Mouse (Mus musculus) megakaryocyte, adult 5-6 weeks (primary cell): ENCODE results near the gene Mylk. TPM values are rescaled to one million over a fixed set of nuclear protein-coding genes. Genes with fewer than 3 reads are reported as not detected.

ENCODE experiments used
- ATAC-seq: 2 replicates; pipeline ENCODE4 v1.8.0; 2016; ENCODE audit warnings: mild to moderate bottlenecking, inconsistent platforms; ENCODE audit not compliant: poor library complexity, severe bottlenecking
- total RNA-seq, 2 experiments: library from RNA; stranded (forward) in 1 of 2; stranded (reverse) in 1 of 2; fragments of 153-499, 151-499 nt in 1 of 2; fragments of 221-1000, 200-1000 nt in 1 of 2; gene quantifications; 2 replicates each; pipeline versions ENCODE4 v1.2.3 to v1.2.4; 2015 to 2017

Gene Mylk
- total RNA-seq, 2 experiments from 2014 or later, result 1.6 to 2.4 TPM

DNA sequence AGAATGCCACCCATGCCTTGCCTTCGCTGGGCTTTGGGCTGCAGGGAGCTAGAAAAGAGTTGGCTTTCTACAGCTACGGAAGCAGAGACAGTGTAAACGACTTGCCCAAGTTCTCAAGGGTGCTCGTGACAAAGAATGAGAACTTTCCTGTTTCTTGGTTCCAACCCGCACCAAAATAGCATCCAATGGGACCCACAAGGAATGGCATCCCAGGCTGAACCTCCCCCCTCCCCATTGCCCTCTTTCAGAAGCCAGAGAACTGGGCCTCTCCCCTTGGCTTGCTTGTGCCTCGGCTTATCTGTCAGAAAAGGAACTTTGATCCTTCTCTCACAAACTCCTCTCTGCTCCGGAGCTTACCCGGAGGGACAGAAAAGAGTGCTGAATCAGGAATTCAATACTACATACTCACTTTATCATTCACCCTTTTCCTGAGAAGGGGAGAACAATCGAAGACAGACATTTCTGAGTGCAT is 191.4 kb downstream of the Mylk start:
- ATAC-seq, result no peak

DNA sequence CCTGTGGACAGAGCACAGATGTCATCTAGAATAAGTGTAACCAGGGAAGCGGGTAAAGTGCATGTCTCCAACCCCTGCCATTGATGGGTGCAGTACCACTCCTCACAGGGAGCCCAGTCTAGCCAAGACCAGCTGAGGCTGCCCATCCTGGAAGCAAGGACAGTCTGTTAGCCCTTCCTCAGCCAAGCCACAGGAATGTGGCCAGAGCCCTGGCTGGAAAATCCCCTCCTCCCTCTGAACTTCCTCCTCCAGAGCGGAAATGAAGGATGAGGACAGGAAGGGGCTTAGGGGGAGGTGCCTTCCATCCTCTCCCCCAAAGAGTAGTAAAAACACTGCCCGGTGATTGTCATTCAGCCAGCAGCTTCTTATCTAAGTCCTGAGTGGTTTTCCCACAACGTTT is 192.6 kb downstream of the Mylk start:
- ATAC-seq, result no peak

DNA sequence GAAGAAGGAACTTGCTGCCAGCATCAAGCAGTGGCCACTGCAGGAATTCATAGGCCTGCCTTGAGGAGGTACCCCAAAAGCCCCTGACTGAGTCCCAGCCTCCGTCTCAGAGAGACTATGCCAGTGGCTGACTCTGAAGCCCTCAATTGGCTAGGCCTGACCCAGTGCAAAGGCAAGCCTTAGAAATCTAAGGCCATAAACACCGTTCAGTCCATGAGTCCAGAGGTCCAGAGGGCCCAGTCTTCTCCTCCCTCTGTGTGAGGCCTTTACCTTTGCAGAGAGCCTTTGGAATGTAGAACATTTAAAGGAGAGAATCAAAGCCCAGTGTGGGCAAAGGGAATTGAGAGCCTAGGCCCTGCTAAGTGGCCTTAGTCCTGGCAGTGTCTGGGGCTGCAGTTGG is 193.2 kb downstream of the Mylk start:
- no peak for ATAC-seq

DNA sequence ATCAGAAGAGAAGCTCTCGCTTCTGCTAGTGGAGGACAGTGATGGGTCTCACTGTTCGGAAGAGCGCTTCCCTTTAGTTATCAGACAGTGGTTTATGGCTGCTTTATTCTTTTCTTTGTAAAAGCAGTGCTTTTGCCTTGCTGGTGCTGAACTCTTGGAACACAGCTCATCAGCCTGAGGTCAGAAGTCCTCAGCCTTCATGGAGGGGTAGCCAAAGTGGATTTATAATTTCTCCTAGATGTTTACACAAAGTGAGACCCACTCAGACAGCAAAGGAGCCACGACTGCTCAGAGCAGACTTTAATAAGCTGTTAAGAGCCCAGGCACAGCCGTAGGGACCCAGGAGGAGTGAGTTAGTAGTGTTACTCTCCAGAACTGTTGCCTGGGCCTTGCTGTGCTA is 194.9 kb downstream of the Mylk start:
- no peak for ATAC-seq

DNA sequence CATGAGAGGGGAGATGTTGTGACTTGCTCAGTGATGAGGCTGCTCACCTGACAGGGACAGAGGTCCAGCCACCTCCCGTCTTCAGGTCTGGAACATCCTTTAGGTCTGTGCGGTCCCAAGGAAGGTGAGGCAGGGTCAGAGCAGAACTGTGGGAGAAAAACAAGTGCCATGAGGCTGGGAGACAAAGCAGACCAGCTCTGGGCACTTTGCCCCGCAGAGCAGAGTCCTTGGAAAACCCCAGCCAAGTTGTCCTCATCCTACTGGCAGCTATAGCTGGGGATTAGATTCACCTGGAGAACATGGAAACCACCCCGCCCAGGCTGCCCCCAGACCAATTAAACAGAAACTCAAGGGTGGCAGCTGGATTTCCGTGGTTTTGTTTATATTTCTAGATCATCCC is 195.4 kb downstream of the Mylk start:
- ATAC-seq, result no peak

DNA sequence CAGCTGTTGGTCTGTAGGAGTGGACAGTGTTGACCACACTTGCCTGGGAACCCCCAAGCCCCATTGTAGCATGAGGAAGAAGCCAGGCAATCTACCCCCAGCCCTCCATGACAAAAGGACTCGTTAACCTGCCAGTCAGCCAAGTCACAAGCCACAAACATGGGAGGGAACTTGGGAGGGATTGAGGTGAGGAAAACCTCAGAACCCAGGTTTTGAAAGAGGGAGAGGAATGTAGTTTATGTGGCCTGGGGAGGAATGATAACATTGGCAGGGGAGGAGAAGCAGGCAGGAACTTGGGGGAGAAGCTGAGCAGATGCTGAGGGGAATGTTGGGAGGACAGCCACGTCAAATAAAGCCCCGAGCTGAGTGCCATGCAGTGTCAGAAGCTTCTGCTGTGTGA is 196.9 kb downstream of the Mylk start:
- no peak for ATAC-seq

DNA sequence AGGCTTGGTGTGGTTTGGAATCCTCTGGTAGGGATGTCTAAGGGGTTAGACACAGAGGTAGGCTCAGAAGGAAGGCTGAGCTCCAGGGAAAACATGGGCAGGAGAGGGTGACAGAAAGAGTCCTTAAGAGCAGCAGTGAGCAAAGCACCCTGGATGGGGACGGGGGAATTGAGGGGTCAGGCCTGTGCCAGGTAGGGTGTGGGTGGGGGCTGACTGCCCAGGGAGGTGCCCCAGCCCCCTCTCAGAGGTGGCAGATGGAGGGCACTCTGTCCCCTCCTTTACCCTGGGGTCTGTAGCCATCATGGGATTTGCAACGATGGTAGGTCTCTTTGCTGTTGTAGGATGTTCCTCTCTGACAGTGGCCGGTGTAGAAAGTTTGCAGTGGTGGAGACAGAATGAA is 201.3 kb downstream of the Mylk start:
- no peak for ATAC-seq

DNA sequence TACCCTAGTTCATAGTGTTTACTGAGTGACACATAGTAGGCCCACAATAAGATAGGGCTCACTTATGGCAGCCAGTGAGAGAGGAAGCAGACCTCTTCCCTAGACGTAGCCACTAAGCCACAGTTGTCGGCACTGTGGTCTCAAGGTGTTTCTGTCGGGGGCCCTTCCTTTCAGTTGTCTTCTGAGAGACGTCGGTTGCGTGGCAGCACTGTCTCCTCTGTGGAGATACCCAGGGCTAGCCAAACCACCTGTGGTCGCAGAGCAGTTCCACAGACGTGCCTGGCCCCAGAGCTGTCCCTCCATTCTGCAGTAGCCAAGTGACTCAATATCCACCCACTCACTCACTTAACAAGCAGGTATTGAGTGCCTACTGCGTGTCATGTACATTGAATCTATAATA is 205.9 kb downstream of the Mylk start:
- no peak for ATAC-seq

DNA sequence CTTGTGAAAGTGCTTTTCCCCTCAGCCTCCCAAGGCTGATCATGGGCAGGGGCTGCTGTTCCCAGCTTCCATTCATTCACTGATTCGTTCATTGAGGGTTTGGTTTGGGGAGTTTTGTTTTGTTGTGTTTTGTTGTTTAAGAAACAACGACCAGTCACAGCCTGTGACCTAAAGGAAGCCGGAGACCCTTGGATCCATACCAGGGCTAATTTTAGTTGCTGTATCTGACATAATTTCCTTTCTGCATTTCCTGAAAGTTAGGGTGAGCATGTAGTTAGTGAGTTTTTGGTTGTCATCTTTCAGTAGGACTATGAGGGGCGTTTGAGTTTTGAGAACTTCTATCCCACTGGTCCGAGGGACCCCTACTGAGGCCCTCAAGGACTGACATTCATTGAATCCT is 207.2 kb downstream of the Mylk start:
- ATAC-seq, result no peak

DNA sequence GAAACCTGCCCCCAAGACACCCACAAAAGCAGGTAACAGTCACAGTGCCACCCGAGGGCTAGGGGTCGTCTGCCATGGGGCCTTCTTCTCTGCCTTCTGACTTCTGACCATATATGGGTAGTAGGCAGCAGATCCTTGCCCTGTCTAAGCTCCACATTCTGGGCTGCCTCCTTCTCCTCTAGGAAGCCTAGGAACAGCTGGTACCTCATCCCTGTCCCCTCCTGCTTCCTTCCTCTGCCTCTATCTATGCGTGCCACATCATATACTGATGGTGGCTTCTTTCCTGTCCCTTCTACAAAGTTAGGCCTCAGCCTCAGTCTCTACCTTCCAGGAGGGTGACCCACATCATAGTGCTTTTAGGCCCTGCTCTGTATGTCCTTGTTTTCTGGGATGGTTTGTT is 207.8 kb downstream of the Mylk start:
- no peak for ATAC-seq

DNA sequence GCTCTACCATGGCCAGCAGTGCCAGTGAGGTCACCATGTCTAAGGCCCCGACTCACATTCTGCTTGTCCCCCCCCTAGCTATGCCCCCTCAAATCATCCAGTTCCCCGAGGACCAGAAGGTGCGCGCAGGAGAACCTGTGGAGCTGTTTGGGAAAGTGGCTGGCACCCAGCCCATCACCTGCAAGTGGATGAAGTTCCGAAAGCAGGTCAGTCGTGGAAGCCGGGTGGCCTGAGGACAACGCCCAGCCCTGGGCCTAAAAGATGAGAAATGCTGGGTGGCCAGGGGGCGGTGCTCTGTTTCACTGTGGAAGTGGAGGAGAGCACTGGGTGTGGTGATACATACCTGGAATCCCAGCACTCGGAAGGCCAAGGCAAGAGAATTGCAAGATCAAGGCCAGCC is 208.5 kb downstream of the Mylk start:
- no peak for ATAC-seq

DNA sequence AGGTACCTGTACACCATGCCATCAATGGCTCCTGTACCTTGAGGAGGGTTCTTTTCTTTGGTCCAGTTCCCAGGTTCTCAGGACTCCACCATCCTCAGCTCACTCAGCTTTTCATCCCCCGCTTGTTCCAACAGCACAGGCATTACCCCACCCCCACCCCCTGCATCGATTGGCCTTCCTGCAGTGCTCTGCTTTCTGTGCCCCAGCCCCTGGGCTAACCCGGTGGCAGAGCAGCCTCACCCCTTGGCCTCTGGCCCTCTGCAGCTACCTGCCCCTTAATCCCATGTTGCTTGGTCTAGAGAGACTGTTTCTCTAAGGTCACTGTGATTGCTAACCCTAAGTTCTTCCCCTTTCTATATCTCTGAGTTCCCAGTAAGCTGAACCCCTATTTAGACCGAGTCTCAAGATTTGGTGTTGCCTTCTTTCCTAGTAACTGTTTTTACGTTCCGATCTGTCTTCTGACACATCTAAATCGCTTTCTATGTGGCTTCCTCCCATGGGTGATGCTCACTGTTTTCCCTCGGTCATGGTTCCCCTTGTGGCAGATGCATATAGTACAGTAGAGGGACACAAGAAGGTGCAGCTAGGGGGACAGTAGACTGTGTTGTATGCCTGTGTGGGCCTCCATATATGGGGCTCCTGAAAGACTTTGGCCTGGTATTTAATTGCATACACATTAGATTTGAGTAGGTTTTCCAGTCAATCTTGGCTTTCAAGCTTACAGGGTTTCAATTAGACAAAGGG is 212.6 kb downstream of the Mylk start:
- ATAC-seq, result no peak

DNA sequence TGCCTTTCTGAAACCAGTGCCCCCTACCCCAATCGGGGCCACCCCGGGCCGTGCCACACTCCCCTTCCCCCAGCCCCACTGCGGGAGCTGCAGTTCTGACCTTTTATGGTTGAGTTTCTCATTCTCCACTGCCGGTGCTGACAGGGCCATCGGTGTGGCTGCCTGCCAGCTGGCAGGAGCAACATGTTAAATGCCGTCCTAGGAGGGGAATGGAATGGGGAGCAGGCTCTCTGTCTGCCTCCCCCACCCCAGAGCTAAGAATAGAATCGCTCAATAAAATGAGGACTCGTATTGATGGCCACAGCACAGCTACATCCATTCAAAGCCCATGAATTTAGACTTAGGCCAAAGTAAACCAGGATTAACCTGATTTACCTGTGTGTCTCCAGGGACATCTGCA is 213.7 kb downstream of the Mylk start:
- no peak for ATAC-seq

DNA sequence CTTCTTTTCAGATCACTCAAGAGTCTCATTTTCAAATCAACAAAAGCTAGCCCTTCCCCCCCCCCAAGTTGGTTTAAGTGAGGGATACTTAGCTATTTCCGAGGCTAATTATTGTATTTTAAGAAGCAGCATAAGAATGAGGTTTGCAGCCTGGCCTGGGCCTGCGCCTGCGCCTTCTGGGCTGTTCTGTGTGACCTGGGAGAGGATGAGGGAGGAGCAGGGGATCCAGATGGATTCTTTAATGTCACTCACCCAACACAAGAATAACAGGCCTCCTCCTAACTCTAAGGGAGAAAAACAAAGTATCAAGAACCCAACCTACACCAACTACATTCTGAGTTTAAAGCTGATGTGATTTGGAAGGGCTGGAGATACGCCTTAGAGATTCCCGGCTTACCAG is 214.3 kb downstream of the Mylk start:
- ATAC-seq, result no peak

DNA sequence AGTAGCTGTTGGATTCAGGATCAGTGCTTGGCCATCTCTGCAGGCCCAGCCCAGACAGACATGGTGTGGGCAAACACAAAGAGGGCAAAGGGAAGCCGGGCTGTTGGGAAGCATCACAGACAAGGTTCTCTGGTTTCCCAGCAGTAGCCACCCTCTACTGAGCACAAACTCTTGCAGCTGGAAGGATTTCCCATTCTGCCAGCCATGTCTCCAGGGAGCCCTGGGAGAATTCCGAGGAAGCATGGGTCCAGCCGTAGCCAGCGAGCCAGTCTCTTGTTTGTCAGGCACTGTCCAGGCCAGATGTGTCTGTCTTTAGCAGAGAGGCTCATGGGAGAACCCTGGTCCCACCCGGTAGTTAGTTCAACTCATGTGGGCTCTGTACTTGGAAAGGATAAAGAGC is 215.2 kb downstream of the Mylk start:
- ATAC-seq, result no peak

DNA sequence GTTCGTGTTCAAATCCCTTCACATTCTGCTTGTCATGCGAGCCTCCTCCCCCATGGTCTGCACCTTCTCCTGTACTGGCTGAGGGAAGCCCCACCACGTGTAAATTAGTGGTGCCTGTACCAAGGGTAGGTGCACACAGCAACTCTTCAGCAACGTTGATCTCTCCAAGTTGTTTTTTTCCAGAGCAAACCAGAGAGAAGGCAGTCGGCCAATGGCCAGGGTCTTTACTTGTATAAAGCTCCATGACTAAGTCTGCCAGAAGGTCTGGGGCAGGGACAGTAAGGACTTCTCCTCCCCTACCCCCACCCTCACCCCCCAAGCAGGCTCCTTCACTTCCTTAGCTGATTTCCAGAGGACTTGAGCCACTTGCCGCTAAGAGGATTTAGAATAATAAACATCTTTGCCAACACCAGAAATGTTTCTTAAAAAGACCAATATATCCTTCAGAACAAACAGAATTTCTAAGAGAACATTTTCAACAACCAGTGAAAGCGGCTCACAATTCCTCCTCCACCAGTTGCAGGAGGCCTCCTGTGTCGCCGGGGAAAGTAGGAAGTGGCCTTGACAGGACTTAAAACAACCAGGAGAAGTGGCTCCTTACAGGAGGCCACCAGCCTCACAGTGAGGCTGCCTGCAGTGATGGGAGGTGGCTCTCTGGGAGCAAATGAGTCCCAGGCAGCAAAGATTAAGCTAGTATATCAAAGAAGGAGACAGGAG is 216.0 kb downstream of the Mylk start:
- no peak for ATAC-seq

DNA sequence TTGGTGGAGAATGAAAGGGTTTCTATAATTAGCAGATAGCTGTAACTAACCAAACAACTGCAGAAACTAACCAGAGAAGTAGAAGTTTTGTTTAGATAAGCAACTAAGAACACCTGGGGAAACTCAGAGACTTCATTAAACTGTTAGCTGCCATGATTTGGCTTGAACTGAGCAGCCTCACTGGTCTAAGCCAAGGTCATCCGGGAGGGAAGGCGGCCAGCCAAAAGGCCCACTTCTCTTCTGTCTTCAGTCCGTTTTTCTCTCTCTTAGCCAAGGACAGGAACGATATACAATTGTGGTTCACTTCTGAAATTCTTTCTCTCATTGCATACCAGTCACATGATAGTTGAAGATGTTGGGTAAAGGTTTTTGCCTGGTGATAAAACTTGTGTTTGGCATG is 217.3 kb downstream of the Mylk start:
- no peak for ATAC-seq

DNA sequence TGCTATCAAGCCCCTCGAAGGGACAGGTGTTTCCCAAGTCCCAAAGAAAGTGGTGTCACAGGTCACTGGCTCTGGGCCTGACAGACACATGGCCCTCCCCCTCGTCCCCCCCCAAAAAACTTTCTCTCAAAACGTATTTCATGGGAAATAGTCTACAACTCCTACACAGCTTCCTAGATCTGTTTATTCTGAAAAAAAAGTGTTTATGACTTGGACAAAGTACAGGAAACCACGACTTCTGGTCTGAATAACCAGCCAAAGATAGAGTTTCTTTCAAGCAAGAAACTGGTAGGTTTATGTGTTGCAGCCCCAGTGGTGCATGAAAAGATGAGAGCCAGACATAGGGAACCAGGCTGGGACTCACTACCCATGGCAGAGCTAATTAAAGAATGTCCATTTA is 218.0 kb downstream of the Mylk start:
- no peak for ATAC-seq

DNA sequence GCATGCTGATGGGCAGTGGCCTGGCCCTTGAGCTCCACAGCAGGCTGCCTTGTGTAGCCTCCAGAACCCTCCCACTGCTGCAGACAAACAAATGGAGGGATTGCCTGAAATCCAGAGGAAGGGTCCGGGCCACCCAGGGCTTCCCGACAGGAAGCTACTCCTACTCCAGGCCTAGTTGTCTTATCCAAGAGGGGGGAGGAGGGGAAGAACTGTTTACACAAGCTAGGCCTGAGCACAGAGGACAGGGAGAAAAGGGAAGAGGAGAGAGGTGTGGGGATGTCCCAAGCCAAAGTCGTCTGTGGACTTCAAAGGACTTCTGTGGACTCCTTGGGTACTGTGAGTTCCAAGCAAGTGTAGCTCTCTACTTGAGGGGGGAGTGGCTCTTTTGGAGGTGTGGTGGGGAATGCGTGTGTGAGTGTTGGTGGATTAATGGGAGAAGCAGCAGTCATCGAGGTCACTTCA is 221.6 kb downstream of the Mylk start:
- ATAC-seq, result no peak

DNA sequence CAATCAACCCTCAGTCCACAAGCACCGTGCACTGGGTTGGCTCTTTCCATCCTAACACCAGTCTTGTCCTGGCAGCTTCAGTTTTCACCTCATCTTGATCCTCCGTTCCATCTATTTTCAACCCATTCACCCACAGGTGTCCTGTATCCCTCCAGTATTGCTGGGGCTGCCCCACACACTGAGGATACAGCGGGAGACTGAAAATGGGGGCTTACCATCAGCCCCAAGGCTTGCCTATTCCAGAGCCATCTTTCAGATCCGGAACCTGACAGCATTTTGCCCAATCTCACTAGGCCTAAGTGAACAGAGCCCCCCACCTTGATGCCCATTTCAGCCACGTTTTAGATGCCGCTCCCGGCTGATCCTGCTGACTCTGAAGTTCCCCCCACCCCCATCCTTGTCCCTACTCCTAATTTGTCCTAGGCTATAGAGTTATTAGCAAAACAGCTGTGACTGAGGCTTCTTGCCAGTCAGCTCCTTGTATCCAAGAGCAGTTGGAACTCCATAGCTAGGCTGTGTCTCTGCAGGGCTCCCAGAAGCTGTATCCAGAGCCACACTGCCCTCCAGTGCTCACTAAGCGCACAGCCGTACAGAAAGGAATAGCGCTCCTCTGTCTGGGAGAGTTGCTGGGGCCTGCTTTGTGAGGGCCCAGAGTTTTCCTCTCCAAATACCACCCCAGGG is 222.2 kb downstream of the Mylk start:
- ATAC-seq, result no peak

DNA sequence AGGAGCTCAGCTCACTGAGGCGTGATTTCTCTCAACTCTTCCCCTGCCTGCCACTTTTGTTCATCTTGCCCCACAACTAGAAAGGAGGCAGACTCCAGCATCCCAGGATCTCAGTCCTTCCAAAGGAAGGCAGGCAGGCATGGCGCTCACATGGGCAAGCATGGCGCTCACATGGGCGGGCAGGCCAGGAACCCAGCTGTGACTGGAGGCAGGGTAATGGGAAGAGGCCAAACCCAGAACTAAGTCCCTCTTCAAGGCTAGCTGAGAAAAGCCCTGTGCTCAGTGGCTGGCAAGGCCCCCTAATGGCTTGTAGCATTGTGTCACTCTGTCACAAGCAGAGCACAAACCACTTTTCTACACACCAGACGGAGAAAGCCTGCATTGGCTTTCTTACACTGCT is 223.2 kb downstream of the Mylk start:
- no peak for ATAC-seq

DNA sequence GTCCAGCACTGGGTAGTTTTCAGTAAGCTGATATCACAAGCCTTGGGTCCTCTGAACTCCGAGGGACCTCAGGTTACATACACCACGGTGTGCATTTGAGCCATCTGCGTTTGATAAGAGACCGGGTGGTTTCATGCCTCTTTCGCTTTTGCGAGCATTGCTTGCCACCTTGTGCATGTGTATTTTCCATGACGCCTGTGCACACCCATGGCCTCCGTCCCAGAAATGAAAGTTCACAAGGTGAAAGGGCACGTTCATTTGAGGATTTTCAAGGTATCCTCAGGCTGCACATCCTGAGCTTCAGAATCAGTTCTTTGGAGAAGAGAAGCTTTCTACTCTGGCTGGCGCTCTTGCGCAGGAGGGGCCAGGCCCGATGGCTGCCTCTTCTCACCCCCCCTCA is 227.5 kb downstream of the Mylk start:
- ATAC-seq, result no peak
